9 mouse cellular contexts compared by ENCODE assay signal in the genomic region with DNA sequence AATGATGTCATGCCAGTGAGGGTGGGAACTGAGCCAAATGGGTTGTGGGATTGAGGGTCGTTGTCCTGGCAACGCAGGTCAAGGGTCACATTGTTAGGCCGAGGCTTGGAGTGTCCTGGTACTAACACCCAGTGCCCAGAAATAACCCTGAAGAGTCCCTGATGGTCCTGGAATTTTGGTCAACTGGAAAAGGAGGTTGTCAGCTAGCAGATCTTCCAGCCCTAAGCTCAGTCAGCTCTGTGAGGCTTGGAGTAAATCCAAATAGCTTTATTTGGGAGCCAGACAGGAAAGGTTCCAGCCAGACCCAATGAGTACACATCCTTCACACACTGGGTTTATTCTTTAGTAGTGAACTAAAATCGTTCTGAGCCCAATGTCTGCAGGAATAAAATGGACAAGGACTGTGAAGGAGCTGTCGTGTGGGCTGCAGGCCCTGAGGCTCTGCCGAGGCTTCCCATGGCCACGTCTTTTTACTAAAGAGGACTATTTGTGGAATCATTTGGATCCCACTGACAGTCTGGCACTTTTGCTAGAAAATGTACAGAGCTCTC.
DNase-seq lines count a peak whose midpoint lies in the region; ATAC-seq and TF ChIP-seq lines count a peak whose summit lies in the region.
"Had no signal": no experiment of that assay in that cellular context is flagged by ENCODE, and none has a peak within 500 bp of the region (broad histone marks: within the 10 kb centered on the region; RNA-seq: fewer than 3 reads in every experiment).

No protein-coding gene starts in this region.

- no peaks in the 10 kb centered on the region for H3K36me3 ChIP-seq in heart, embryonic 15.5 days
- H3K36me3 ChIP-seq in kidney, postnatal 0 days (ENCODE audit: insufficient read depth, low read length): no peaks in the 10 kb centered on the region
- no peaks in the 10 kb centered on the region for H3K36me3 ChIP-seq in limb, embryonic 15.5 days
- H3K36me3 ChIP-seq: liver, embryonic 15.5 days had no signal

- ATAC-seq in heart, embryonic 15.5 days (replicated peaks; ENCODE audit: insufficient number of reproducible peaks, insufficient read depth, low FRiP score, low read depth): no peak; the same call in 1 of the 2 replicates
- no peak for ATAC-seq in kidney, postnatal 0 days (replicated peaks; ENCODE audit: low FRiP score, low read depth)
- peak; percentile 35; the same call in 1 of the 2 replicates for ATAC-seq in limb, embryonic 15.5 days (ENCODE audit: insufficient number of reproducible peaks, low FRiP score, low TSS enrichment, low read depth)

- H3K27ac ChIP-seq in heart, embryonic 15.5 days: peak overlapping the region; percentile 76
- H3K27ac ChIP-seq in kidney, postnatal 0 days: peak overlapping the region; percentile 60; the same call in 1 of the 2 replicates
- peak overlapping the region; percentile 70 for H3K27ac ChIP-seq in limb, embryonic 15.5 days
- H3K27ac ChIP-seq: liver, embryonic 15.5 days had no signal

- no peak for TF ChIP-seq CTCF in kidney, postnatal 0 days (IDR thresholded peaks at IDR 0.05; ENCODE audit: low read depth)

- H3K9me3 ChIP-seq in heart, embryonic 15.5 days (replicated peaks): 0 out of 2 replicates have a peak, but pooled peaks cover 3% of the 10 kb centered on the region
- no peaks in the 10 kb centered on the region for H3K9me3 ChIP-seq in kidney, postnatal 0 days (replicated peaks; ENCODE audit: low read length)
- no peaks in the 10 kb centered on the region for H3K9me3 ChIP-seq in limb, embryonic 15.5 days
- H3K9me3 ChIP-seq: liver, embryonic 15.5 days had no signal

- peak; percentile 49 for DNase-seq in R1 (ENCODE audit: low read depth, low spot score)
- DNase-seq in cerebellum, adult 9-11 months: peak; percentile 41
- DNase-seq in kidney, postnatal 0 days (ENCODE audit: low spot score): peak; percentile 47
- peak; percentile 63 to 82 for DNase-seq in right cerebral cortex, postnatal 10 days (ENCODE audit: low spot score in 2 of 2)
- DNase-seq in ovary, adult 18-20 months (ENCODE audit: low spot score): no peak
- no peak for DNase-seq in spleen, postnatal 36 days (ENCODE audit: low spot score in 2 of 2)

- WGBS in heart, embryonic 15.5 days: 33% methylated on average over 7 of the region's 7 CpGs
- WGBS in kidney, postnatal 0 days: 51% methylated on average over 7 of the region's 7 CpGs
- WGBS in limb, embryonic 15.5 days: 41% methylated on average over 7 of the region's 7 CpGs

- H3K4me3 ChIP-seq in heart, embryonic 15.5 days: no peak overlapping the region
- H3K4me3 ChIP-seq in kidney, postnatal 0 days (replicated peaks; ENCODE audit: low read depth, low read length): no peak overlapping the region
- no peak overlapping the region for H3K4me3 ChIP-seq in limb, embryonic 15.5 days
- H3K4me3 ChIP-seq: liver, embryonic 15.5 days had no signal

- H3K4me2 ChIP-seq in heart, embryonic 15.5 days: no peak overlapping the region
- no peak overlapping the region for H3K4me2 ChIP-seq in kidney, postnatal 0 days (ENCODE audit: low read length)
- no peak overlapping the region for H3K4me2 ChIP-seq in limb, embryonic 15.5 days
- H3K4me2 ChIP-seq: liver, embryonic 15.5 days had no signal

- H3K9ac ChIP-seq in heart, embryonic 15.5 days: no peak overlapping the region
- H3K9ac ChIP-seq in kidney, postnatal 0 days (ENCODE audit: low read depth, low read length): no peak overlapping the region
- H3K9ac ChIP-seq in limb, embryonic 15.5 days: no peak overlapping the region
- H3K9ac ChIP-seq: liver, embryonic 15.5 days had no signal

- H3K4me1 ChIP-seq in heart, embryonic 15.5 days (replicated peaks): peaks cover 38% of the 10 kb centered on the region
- 0 out of 2 replicates have a peak, but pooled peaks cover 4% of the 10 kb centered on the region for H3K4me1 ChIP-seq in kidney, postnatal 0 days (replicated peaks; ENCODE audit: insufficient read depth, low read length)
- H3K4me1 ChIP-seq in limb, embryonic 15.5 days: peaks cover 38% of the 10 kb centered on the region

- H3K27me3 ChIP-seq in heart, embryonic 15.5 days: no peaks in the 10 kb centered on the region
- H3K27me3 ChIP-seq in kidney, postnatal 0 days (ENCODE audit: insufficient read depth, low read length): no peaks in the 10 kb centered on the region
- H3K27me3 ChIP-seq in limb, embryonic 15.5 days: no peaks in the 10 kb centered on the region
- H3K27me3 ChIP-seq: liver, embryonic 15.5 days had no signal

Comparison
In these comparisons a context has a peak if more than half of its experiments do, and no peak if none do; other contexts are left out.
1. DNase-seq: peak in R1 (single experiment), cerebellum, adult 9-11 months (single experiment), kidney, postnatal 0 days (single experiment) and right cerebral cortex, postnatal 10 days (2 of 2); none in ovary, adult 18-20 months (single experiment) and spleen, postnatal 36 days (0 of 2).
2. Peak in every context shown above with its lines, with median percentiles within 50 percentile points of each other: H3K27ac ChIP-seq.